Mouse (Mus musculus) embryonic fibroblast, embryonic 13.5 days (primary cell): ENCODE measurements around the gene Vwf. TPM values are rescaled to one million over a fixed set of nuclear protein-coding genes. Genes with fewer than 3 reads are reported as not detected.

ENCODE experiments used
- H3K27ac ChIP-seq: 2 replicates; pipeline ENCODE4 v1.5.1; 2012; ENCODE audit warnings: low read length, control low read depth, inconsistent platforms; ENCODE audit not compliant: insufficient read depth
- H3K4me1 ChIP-seq: 2 replicates; pipeline ENCODE4 v1.6.1; 2011; ENCODE audit warnings: low read length; ENCODE audit not compliant: control insufficient read depth, insufficient read depth
- H3K4me3 ChIP-seq: 2 replicates; pipeline ENCODE4 v1.5.1; 2011; ENCODE audit warnings: mild to moderate bottlenecking, control low read depth, low read length; ENCODE audit not compliant: insufficient read depth
- CTCF ChIP-seq: IDR thresholded peaks from 2 replicates; pipeline ENCODE4 v1.5.1; 2011; ENCODE audit warnings: mild to moderate bottlenecking, control low read depth, low read length, moderate library complexity, borderline replicate concordance; ENCODE audit not compliant: insufficient read depth
- POLR2A ChIP-seq: IDR thresholded peaks from 2 replicates; pipeline ENCODE4 v1.6.1; 2011; ENCODE audit warnings: low read depth, mild to moderate bottlenecking, control low read depth, low read length, moderate library complexity
- polyA plus RNA-seq: library from polyadenylated mRNA; stranded (reverse); fragments of >200 nt; gene quantifications from 2 replicates; pipeline ENCODE4 v1.2.4, GENCODE M21; 2011; ENCODE audit warnings: low read depth; ENCODE audit not compliant: missing spikeins, insufficient read length

Vwf gene
- polyA plus RNA-seq, 1 experiment = not detected

DNA sequence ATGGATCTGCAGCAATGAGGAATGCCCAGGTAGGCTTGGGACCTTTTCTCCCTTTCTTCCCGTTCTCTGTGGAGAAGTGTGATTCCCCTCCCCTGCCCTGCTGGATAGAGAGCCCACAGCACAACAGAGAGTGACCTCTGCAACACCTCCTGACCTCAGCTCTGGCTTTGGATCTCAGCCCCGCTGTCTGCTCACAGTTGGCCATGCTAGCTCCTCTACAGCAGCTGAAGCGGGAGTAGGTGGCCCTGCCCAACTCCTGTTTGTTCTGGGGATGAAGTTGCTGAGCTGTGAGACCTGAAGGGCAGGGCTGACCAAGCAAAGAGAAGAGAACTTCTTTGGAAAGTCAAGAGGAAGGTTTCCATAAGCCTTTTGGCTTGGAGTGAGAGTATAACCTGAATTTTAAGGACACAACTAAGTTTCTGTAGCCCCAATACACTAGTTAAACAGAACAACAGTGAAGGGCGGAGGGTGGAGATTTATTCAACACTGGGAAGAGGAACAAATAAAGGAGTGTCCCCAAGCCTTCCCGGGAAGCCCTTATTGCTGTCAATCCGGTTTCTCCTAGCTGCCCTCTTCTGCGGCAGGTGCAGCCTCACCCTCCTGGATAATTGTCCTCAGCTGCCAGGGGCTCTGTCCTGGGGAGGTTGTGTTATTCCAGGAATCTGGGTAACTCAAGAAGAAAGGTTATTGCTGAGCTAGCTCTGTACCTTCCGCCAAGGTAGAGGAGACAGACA lies 45.2 kb downstream of the Vwf start:
- Histone ChIP-seq H3K4me3 (no peak overlapping the region), H3K4me1 (0 out of 2 replicates have a peak, but pooled peaks cover 2% of the 10 kb centered on the region), H3K27ac (no peak overlapping the region)
- TF ChIP-seq CTCF (no peak), POLR2A (no peak)

DNA sequence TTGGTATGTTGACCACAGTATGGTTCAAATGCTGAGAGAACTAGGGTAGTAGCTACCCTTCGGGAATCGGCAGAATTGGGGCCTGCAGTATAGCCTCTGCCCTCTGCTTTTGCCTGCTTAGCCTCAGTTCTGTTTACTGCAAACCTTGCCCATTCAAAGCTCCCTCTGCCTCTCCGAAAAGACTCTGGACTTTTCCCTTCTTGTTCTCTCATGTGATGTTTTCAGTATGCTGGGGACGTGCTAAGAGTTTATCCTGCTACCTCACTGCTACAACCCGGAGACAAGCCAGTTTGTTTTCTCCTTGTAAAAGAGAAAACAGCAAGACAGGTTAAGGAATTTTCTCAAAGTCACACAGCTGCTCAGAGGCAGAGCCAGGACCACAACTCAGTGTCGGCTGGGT lies 46.0 kb downstream of the Vwf start:
- Histone ChIP-seq H3K4me1 (0 out of 2 replicates have a peak, but pooled peaks cover 2% of the 10 kb centered on the region), H3K27ac (no peak overlapping the region), H3K4me3 (no peak overlapping the region)
- TF ChIP-seq CTCF (no peak), POLR2A (no peak)

DNA sequence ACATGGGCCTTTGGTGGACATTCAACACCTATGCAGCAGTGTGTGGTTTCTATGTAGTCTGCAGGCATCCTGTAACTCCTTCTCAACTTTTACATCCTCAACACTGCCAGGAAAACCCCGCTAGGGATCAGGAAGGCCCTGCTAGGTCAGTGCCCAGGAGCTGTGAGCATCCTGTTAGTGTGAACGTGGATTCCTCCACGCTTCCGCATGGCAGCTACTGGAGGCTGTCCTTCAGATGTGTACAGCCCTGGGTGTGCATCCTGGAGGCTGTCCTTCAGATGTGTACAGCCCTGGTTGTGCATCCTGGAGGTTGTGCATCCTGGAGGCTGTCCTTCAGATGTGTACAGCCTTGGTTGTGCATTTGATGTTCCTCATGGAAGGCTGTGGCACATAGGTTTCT lies 47.7 kb downstream of the Vwf start:
- Histone ChIP-seq H3K4me3 (no peak overlapping the region), H3K4me1 (no peaks in the 10 kb centered on the region), H3K27ac (no peak overlapping the region)
- TF ChIP-seq POLR2A (no peak), CTCF (no peak)

DNA sequence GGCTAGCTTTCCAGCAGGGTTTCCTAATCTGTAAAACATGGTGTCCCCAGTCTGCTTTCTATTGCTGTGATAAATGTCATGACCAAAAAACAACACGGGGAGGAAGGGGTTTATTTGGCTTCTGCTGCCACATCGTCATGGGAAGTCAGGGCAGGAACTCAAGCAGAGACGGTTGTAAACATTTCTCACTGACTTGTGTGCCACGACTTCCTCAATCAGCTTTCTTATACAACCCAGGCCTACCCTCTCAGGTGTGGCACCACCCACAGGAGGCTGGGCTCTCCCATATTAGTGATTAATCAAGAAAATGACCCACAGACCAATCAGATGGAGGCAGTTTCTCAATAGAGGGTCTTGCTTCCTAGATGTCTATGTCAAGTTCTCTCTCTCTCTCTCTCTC lies 48.3 kb downstream of the Vwf start:
- Histone ChIP-seq H3K4me1 (no peaks in the 10 kb centered on the region), H3K4me3 (no peak overlapping the region), H3K27ac (no peak overlapping the region)
- TF ChIP-seq POLR2A = no peak

DNA sequence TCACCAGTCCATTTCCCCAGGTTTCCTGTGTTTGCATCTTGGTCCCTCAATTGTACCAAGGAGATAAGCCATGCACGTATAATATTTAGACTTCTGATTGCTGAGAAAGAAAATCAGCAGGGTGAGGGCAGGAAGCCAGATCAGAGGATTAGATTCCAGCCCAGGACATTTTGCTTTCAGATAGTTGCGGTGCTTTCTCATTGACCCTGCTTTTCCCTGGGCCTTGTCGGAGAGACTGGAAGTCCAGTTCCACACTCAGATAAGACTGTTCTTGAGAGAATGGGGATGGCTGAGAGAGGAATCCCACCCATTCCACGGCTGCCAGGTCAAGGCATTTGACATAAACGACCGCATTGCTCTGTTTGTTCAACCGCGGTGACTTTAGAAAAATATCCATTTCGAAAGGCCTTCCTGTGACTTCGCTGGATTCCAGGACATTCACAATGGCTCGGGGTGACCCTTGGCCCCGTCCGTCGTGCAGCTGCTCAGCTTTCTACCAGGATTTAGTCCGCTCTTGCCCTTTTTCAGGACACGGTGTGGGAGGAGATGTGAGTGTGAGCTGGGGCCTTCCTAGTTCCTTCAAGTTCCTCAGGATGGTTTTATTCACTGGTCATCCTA lies 50.2 kb downstream of the Vwf start:
- TF ChIP-seq CTCF = no peak
- TF ChIP-seq POLR2A = no peak
- H3K4me1 ChIP-seq = no peaks in the 10 kb centered on the region
- no peak overlapping the region for H3K4me3 ChIP-seq
- H3K27ac ChIP-seq = no peak overlapping the region

DNA sequence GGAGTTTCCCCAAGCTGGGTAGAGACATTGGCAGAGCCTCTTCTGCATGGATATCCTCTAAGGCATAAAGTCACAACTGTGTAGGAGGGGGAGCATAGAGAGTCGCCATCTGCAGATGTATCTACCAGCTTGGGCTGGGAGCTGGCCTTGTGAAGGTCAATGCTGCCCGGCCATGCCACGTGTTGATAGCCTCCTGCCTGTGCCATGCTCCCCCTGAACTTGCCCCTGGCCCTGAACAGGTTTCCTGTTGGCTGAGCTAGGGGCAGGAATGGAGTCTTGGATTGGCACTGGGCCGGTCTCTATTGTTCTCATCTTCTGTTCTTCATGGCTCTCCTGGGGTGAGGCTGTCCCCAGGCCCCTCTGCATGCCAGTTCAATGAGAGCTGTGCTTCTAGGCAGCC lies 51.1 kb downstream of the Vwf start:
- TF ChIP-seq CTCF (no peak), POLR2A (no peak)
- Histone ChIP-seq H3K4me3 (no peak overlapping the region), H3K27ac (no peak overlapping the region), H3K4me1 (no peaks in the 10 kb centered on the region)

DNA sequence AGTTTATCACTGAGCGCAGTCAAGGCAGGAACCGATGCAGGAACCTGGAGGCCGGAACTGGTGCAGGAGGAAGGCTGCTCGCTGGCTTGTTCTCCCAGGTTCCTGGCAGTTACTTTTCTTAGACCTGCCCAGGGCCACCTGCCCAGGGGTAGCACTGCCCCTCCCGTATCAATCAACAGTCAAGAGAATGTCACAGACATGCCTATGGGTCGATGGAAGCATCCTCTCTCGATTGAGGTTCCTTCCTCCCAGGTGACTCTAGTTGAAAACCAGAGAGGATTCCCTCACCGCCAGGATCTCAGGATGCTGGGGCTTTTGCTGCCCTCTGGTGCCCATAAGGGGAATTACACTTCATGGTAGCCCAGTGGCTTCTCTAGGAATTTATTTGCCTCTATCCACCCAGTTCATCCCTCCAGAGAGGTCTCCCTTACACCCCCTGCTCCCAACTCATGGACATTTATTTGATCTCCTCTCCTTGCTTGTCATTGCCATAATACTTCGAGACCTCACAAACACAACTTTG lies 53.5 kb downstream of the Vwf start:
- no peaks in the 10 kb centered on the region for H3K4me1 ChIP-seq

DNA sequence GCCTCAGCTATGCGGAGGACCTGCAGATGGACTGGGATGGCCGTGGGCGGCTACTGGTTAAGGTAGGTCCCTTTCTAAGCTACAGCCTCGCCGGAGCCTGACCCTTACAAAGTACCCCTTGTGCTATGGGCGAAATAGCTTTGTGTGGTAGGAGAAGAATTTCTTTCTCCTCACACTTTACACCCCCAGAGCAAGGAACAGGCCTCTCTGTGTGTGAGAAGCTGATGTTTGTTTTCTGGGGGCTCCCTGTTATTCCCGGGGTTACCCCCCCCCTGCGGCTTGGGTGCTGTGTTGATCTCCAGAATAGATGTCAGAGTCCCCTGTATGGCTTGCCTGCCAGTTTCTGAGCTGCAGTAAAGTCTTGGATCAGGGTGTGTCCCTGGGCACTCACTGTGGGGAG lies 54.1 kb downstream of the Vwf start:
- Histone ChIP-seq H3K4me3 (no peak overlapping the region), H3K4me1 (no peaks in the 10 kb centered on the region), H3K27ac (no peak overlapping the region)
- no peak for TF ChIP-seq POLR2A
- no peak for TF ChIP-seq CTCF

More for the DNA sequence above, 53.5 kb downstream of the Vwf start:
- H3K4me3 ChIP-seq = no peak overlapping the region
- TF ChIP-seq POLR2A (no peak), CTCF (peak; percentile 55; the same call in 1 of the 2 replicates)
- no peak overlapping the region for H3K27ac ChIP-seq

DNA sequence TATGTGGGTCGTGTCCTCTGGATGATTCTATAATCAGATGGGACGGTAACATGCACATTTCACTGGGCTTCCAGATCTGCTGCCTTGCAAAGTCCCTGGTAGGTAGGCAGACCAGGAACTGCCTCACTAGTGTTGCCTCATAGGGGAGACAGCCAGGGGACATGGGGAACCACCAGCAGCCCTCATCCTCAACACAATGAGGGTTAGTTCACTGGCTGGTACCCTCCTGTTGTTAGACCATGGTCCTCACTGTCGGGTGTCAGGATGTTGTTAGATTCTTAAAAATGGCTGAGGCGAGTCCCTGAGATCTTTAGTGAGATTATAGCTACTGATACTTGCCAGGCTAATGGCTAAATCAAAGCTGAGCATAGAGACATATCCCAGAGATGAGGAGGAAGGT lies 54.6 kb downstream of the Vwf start:
- H3K4me1 ChIP-seq = no peaks in the 10 kb centered on the region
- no peak overlapping the region for H3K27ac ChIP-seq
- H3K4me3 ChIP-seq = no peak overlapping the region
- TF ChIP-seq POLR2A (no peak), CTCF (no peak)

DNA sequence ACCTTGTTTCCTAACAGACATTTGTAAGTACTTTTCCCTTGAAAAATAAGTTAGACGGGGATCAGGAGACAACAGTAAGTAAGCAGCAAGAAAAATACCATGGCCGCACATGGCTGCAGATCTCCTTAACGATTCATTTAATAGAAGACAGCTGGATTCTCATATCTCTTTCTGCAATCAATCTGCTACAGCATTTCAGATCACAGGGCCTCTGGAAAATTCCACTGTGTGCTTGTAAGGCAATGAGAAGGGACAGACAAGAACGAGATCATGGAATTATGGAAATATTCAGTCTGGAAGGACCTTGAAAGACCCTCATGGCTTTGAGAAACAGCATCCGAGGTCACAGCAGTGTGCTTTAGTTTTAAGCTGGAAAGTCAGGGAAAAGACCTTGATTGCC lies 55.2 kb downstream of the Vwf start:
- no peak overlapping the region for H3K4me3 ChIP-seq
- TF ChIP-seq POLR2A (no peak), CTCF (no peak)
- no peaks in the 10 kb centered on the region for H3K4me1 ChIP-seq
- H3K27ac ChIP-seq = no peak overlapping the region
